Mouse (Mus musculus): Measurements from ENCODE around the gene Synj2. TPM values are rescaled to one million over a fixed set of nuclear protein-coding genes. Genes with fewer than 3 reads are reported as not detected.
A peak's percentile ranks its signal among the peaks of the same experiment; 100 is the strongest.

The Synj2 gene
- total RNA-seq, 2 experiments from 2014 or later: 9.7 to 13.4 TPM

GRCm38 (mm10) chr17:5934554-5935324 is 6.3 kb upstream of the Synj2 start:
- DNase-seq (ENCODE audit: low spot score in 2 of 2): peak; percentile 69 to 74

- no peak for DNase-seq (ENCODE audit: low spot score in 2 of 2)
Observed at GRCm38 (mm10) chr17:5935680-5936079, 5.4 kb upstream of the Synj2 start.

- DNase-seq (ENCODE audit: low spot score in 2 of 2): no peak
Observed at GRCm38 (mm10) chr17:5936276-5936675, 4.8 kb upstream of the Synj2 start.

GRCm38 (mm10) chr17:5937441-5937840 is 3.6 kb upstream of the Synj2 start:
- DNase-seq (ENCODE audit: low spot score in 2 of 2): no peak

- no peak for DNase-seq (ENCODE audit: low spot score in 2 of 2)
Observed at GRCm38 (mm10) chr17:5939871-5940270, 1.2 kb upstream of the Synj2 start.

GRCm38 (mm10) chr17:5940792-5941191 is 288 bp upstream of the Synj2 start:
- peak; percentile 79 to 85 for DNase-seq (ENCODE audit: low spot score in 2 of 2)

GRCm38 (mm10) chr17:5942156-5942555 is 1.1 kb downstream of the Synj2 start:
- no peak for DNase-seq (ENCODE audit: low spot score in 2 of 2)

GRCm38 (mm10) chr17:5943053-5943452 is 2.0 kb downstream of the Synj2 start:
- no peak for DNase-seq (ENCODE audit: low spot score in 2 of 2)

GRCm38 (mm10) chr17:5947039-5947438 is 6.0 kb downstream of the Synj2 start:
- DNase-seq (ENCODE audit: low spot score in 2 of 2): no peak

- DNase-seq (ENCODE audit: low spot score in 2 of 2): no peak
Observed at GRCm38 (mm10) chr17:5952455-5952854, 11.4 kb downstream of the Synj2 start.

GRCm38 (mm10) chr17:5956350-5957000 is 15.4 kb downstream of the Synj2 start:
- DNase-seq (ENCODE audit: low spot score in 2 of 2): no peak

GRCm38 (mm10) chr17:5957097-5957496 is 16.0 kb downstream of the Synj2 start:
- no peak for DNase-seq (ENCODE audit: low spot score in 2 of 2)

- no peak for DNase-seq (ENCODE audit: low spot score in 2 of 2)
Observed at GRCm38 (mm10) chr17:5958229-5958628, 17.1 kb downstream of the Synj2 start.

GRCm38 (mm10) chr17:5958636-5959035 is 17.6 kb downstream of the Synj2 start:
- DNase-seq (ENCODE audit: low spot score in 2 of 2): no peak

GRCm38 (mm10) chr17:5959096-5959495 is 18.0 kb downstream of the Synj2 start:
- DNase-seq (ENCODE audit: low spot score in 2 of 2): no peak

- no peak for DNase-seq (ENCODE audit: low spot score in 2 of 2)
Observed at GRCm38 (mm10) chr17:5959802-5960201, 18.7 kb downstream of the Synj2 start.

- DNase-seq (ENCODE audit: low spot score in 2 of 2): no peak
Observed at GRCm38 (mm10) chr17:5963766-5964165, 22.7 kb downstream of the Synj2 start.

- no peak for DNase-seq (ENCODE audit: low spot score in 2 of 2)
Observed at GRCm38 (mm10) chr17:5965084-5965781, 24.2 kb downstream of the Synj2 start.

- DNase-seq (ENCODE audit: low spot score in 2 of 2): no peak
Observed at GRCm38 (mm10) chr17:5966706-5967105, 25.6 kb downstream of the Synj2 start.

- DNase-seq (ENCODE audit: low spot score in 2 of 2): no peak
Observed at GRCm38 (mm10) chr17:5968562-5968961, 27.5 kb downstream of the Synj2 start.

GRCm38 (mm10) chr17:5969246-5969645 is 28.2 kb downstream of the Synj2 start:
- no peak for DNase-seq (ENCODE audit: low spot score in 2 of 2)

GRCm38 (mm10) chr17:5970298-5970821 is 29.3 kb downstream of the Synj2 start:
- no peak for DNase-seq (ENCODE audit: low spot score in 2 of 2)
